Mouse (Mus musculus) gastrocnemius, postnatal 4 days (tissue): Measurements from ENCODE around the gene Fam234a. TPM values are rescaled to one million over a fixed set of nuclear protein-coding genes. Genes with fewer than 3 reads are reported as not detected.
"Not testable (repeated sequence)": the region's sequence is repeated elsewhere in the genome, so short reads cannot be mapped to it uniquely, and the experiment has no call there.

Source experiments
- DNase-seq, 2 experiments: peaks; one replicate each; pipeline ENCODE4 v3.0.0; 2021 to 2022; ENCODE audit warnings: low spot score in 2 of 2, mixed read lengths in 2 of 2
- total RNA-seq, 2 experiments: library from RNA; stranded (reverse); gene quantifications; 2 replicates each; pipeline ENCODE4 v1.2.3; 2021

The Fam234a gene
- total RNA-seq, 2 experiments from 2014 or later: 50.2 to 55.7 TPM

- DNase-seq: no peak
Observed at GRCm38 (mm10) chr17:26181179-26181578, 62.9 kb downstream of the Fam234a start.

GRCm38 (mm10) chr17:26178611-26179010 is 65.4 kb downstream of the Fam234a start:
- no peak for DNase-seq

- DNase-seq: not testable (repeated sequence)
Observed at GRCm38 (mm10) chr17:26175248-26175647, 68.8 kb downstream of the Fam234a start.

- no peak for DNase-seq
Observed at GRCm38 (mm10) chr17:26168039-26168438, 76.0 kb downstream of the Fam234a start.

- DNase-seq: no peak
Observed at GRCm38 (mm10) chr17:26162736-26163135, 81.3 kb downstream of the Fam234a start.

Other genes starting within 250 kb of the Fam234a start
- gene Rab11fip3, start 174.7 kb downstream of the Fam234a start, total RNA-seq: 10 to 100 TPM; 36.8 to 41.4 TPM
- gene Decr2, start 153.9 kb downstream of the Fam234a start, total RNA-seq: 10 to 100 TPM in 1 of 2 experiments, 1 to 10 TPM in 1; 9.2 to 12.9 TPM
- gene Nme4, start 148.6 kb downstream of the Fam234a start, total RNA-seq: 10 to 100 TPM; 13.5 to 18.3 TPM
- gene Tmem8, start 130.9 kb downstream of the Fam234a start, total RNA-seq: 1 to 10 TPM; 3.0 to 4.5 TPM
- gene Mrpl28, start 120.7 kb downstream of the Fam234a start, total RNA-seq: 10 to 100 TPM; 62.3 to 63.3 TPM
- gene Axin1, start 105.6 kb downstream of the Fam234a start, total RNA-seq: 10 to 100 TPM; 28.5 to 29.5 TPM
- under 1 TPM in 1 of 2 experiments, not detected in 1; 0.21 TPM for gene Pdia2, start 45.2 kb downstream of the Fam234a start, total RNA-seq
- 1 to 10 TPM in 1 of 2 experiments, under 1 TPM in 1; 0.65 to 1.3 TPM for gene Rgs11, start 41.3 kb downstream of the Fam234a start, total RNA-seq
- gene Arhgdig, start 36.5 kb downstream of the Fam234a start, total RNA-seq: 1 to 10 TPM; 3.7 to 4.2 TPM
- 10 to 100 TPM; 33.6 to 43.9 TPM for gene Luc7l, start 8.7 kb upstream of the Fam234a start, total RNA-seq
- 10 to 100 TPM; 16.8 to 17.2 TPM for gene Neurl1b, start 170.6 kb upstream of the Fam234a start, total RNA-seq